Mouse (Mus musculus) brain, embryonic 14.5 days (tissue): ENCODE data around the gene Map2k1.

ENCODE experiments used
- CTCF ChIP-seq: fragments of 200-500 bp; IDR thresholded peaks from 2 replicates; pipeline ENCODE4 v1.5.1; 2012; ENCODE audit warnings: inconsistent platforms, mild to moderate bottlenecking, moderate library complexity, borderline replicate concordance; ENCODE audit not compliant: insufficient read depth, insufficient read length; ENCODE audit errors: extremely low read depth
- POLR2A ChIP-seq: fragments of 200-500 bp; IDR thresholded peaks from 2 replicates; pipeline ENCODE4 v1.6.1; 2012; ENCODE audit warnings: mild to moderate bottlenecking, inconsistent platforms, borderline replicate concordance; ENCODE audit not compliant: poor library complexity, insufficient read depth, insufficient read length, severe bottlenecking; ENCODE audit errors: extremely low read depth

GRCm38 (mm10) chr9:64174341-64174740, 79.1 kb downstream of the Map2k1 start:
- TF ChIP-seq CTCF, result no peak
- no peak for TF ChIP-seq POLR2A
